Mouse (Mus musculus) olfactory bulb, adult 2 months (tissue): ENCODE measurements around the gene Slc25a41.

ENCODE experiments used
- CTCF ChIP-seq: fragments of 200-500 bp; IDR thresholded peaks from 2 replicates; pipeline ENCODE4 v1.5.1; 2012; ENCODE audit warnings: low read depth, mild to moderate bottlenecking, low read length, moderate library complexity; ENCODE audit not compliant: insufficient read depth
- POLR2A ChIP-seq: fragments of 200-500 bp; IDR thresholded peaks from 2 replicates; pipeline ENCODE4 v1.6.1; 2012; ENCODE audit warnings: mild to moderate bottlenecking, low read depth, low read length, moderate library complexity; ENCODE audit not compliant: insufficient read depth

GRCm38 (mm10) chr17:57032854-57033253 is 8.6 kb downstream of the Slc25a41 start:
- TF ChIP-seq POLR2A: no peak
- TF ChIP-seq CTCF: no peak
